In genomic region chr4:46650086-46650753, GRCm38 (mm10) we compare ENCODE assay signal across 8 mouse cellular contexts. TPM values are rescaled to one million over a fixed set of nuclear protein-coding genes. Genes with fewer than 3 reads are reported as not detected.
DNase-seq lines count a peak whose midpoint lies in the region; ATAC-seq and TF ChIP-seq lines count a peak whose summit lies in the region.

TSS of gene Tbc1d2 (minus strand) at chr4:46650209.

- no peaks in the 10 kb centered on the region for H3K36me3 ChIP-seq in heart, embryonic 12.5 days
- H3K36me3 ChIP-seq in kidney, embryonic 16.5 days (ENCODE audit: insufficient read depth, low read length): no peaks in the 10 kb centered on the region
- no peaks in the 10 kb centered on the region for H3K36me3 ChIP-seq in liver, adult 2 months (ENCODE audit: control insufficient read depth, insufficient read depth, low read length)

- H3K9ac ChIP-seq in heart, embryonic 12.5 days: peak within 1 kb of the TSS; percentile 71
- peak within 1 kb of the TSS; percentile 88 for H3K9ac ChIP-seq in kidney, embryonic 16.5 days (replicated peaks; ENCODE audit: low read length)
- peak within 1 kb of the TSS; percentile 80 for H3K9ac ChIP-seq in liver, adult 2 months (ENCODE audit: low read depth, low read length)

- peak within 1 kb of the TSS; percentile 89 for H3K4me2 ChIP-seq in heart, embryonic 12.5 days
- H3K4me2 ChIP-seq in kidney, embryonic 16.5 days (replicated peaks; ENCODE audit: low read depth, low read length): peak within 1 kb of the TSS; percentile 95

- H3K27ac ChIP-seq in heart, embryonic 12.5 days (ENCODE audit: poor library complexity, severe bottlenecking): peak within 1 kb of the TSS; percentile 56; the same call in 1 of the 2 replicates
- peak within 1 kb of the TSS; percentile 94 for H3K27ac ChIP-seq in kidney, embryonic 16.5 days (ENCODE audit: low read length)
- peak within 1 kb of the TSS; percentile 83 for H3K27ac ChIP-seq in liver, adult 2 months (replicated peaks; ENCODE audit: insufficient read depth, low read depth, low read length)

- H3K9me3 ChIP-seq in heart, embryonic 12.5 days (replicated peaks): no peaks in the 10 kb centered on the region
- no peaks in the 10 kb centered on the region for H3K9me3 ChIP-seq in kidney, embryonic 16.5 days (ENCODE audit: low read length)

- ATAC-seq in heart, embryonic 12.5 days (ENCODE audit: insufficient number of reproducible peaks, low FRiP score): peak; percentile 94
- ATAC-seq in kidney, embryonic 16.5 days (ENCODE audit: low FRiP score, low TSS enrichment): peak; percentile 97
- ATAC-seq in monocyte, adult 5-6 weeks (replicated peaks; ENCODE audit: insufficient number of reproducible peaks, low FRiP score, low TSS enrichment, poor library complexity, severe bottlenecking): peak; percentile 95

- no peaks in the 10 kb centered on the region for H3K79me2 ChIP-seq in liver, adult 2 months (ENCODE audit: control insufficient read depth, insufficient read depth, low read length)

- DNase-seq in CD4-positive helper T cell, adult 2 months (ENCODE audit: low read depth, low spot score): peak; percentile 96
- peak; percentile 77 for DNase-seq in c-Kit-negative CD71-positive TER-119-positive erythroid progenitor cells, embryonic 14.5 days (ENCODE audit: low read depth, low spot score)
- peak; percentile 51 for DNase-seq in fat pad, adult 2 months (ENCODE audit: extremely low read depth, low read depth, low spot score)
- peak; percentile 80 for DNase-seq in liver, adult 2 months (ENCODE audit: extremely low read depth, low read depth, low spot score)
- peak; percentile 92 for DNase-seq in spleen, postnatal 36 days (ENCODE audit: low spot score in 2 of 2)

- peak; percentile 42; the same call in 1 of the 2 replicates for TF ChIP-seq POLR2A in liver, adult 2 months (IDR thresholded peaks at IDR 0.05; ENCODE audit: extremely low read depth, insufficient read depth, low read length)

- peaks cover 58% of the 10 kb centered on the region for H3K27me3 ChIP-seq in heart, embryonic 12.5 days (replicated peaks)
- H3K27me3 ChIP-seq in kidney, embryonic 16.5 days (ENCODE audit: insufficient read depth, low read length): peaks cover 24% of the 10 kb centered on the region
- H3K27me3 ChIP-seq in liver, adult 2 months (ENCODE audit: control insufficient read depth, insufficient read depth, low read length): no peaks in the 10 kb centered on the region

- peaks cover 5% of the 10 kb centered on the region for H3K4me1 ChIP-seq in heart, embryonic 12.5 days (replicated peaks)
- H3K4me1 ChIP-seq in kidney, embryonic 16.5 days (ENCODE audit: insufficient read depth, low read length): peaks cover 7% of the 10 kb centered on the region; the same call in 1 of the 2 replicates
- H3K4me1 ChIP-seq in liver, adult 2 months (ENCODE audit: control insufficient read depth, insufficient read depth, low read length): peaks cover 4% of the 10 kb centered on the region; the same call in 1 of the 2 replicates

- peak within 1 kb of the TSS; percentile 73 for H3K4me3 ChIP-seq in heart, embryonic 12.5 days
- H3K4me3 ChIP-seq in kidney, embryonic 16.5 days (ENCODE audit: low read length): peak within 1 kb of the TSS; percentile 77
- H3K4me3 ChIP-seq in liver, adult 2 months (ENCODE audit: insufficient read depth, low read depth, low read length): peak within 1 kb of the TSS; percentile 87

- WGBS in heart, embryonic 12.5 days: under 1% methylated on average over 69 of the region's 69 CpGs
- under 1% methylated on average over 69 of the region's 69 CpGs for WGBS in kidney, embryonic 16.5 days
- WGBS in liver, adult 2 months: under 1% methylated on average over 69 of the region's 69 CpGs

- peak; percentile 53 for TF ChIP-seq CTCF in liver, adult 2 months (IDR thresholded peaks at IDR 0.05; ENCODE audit: low read depth, low read length)

RNA-seq across cellular contexts. Expression of gene Tbc1d2, which starts in this region (rescaled TPM):
- polyA plus RNA-seq in heart, embryonic 12.5 days (2016; fragmentation: Nextera tagmentation; extraction: Ambion mirVana): 0.42 and 0.51 TPM in 2 replicates
- polyA plus RNA-seq in kidney, embryonic 16.5 days (2015; fragmentation: Nextera tagmentation; extraction: Ambion mirVana): 3.4 and 3.7 TPM in 2 replicates
- total RNA-seq in liver, adult 2 months (2014; rRNA removed): 0.40 and 0.55 TPM in 2 replicates
- 0.94 and 1.3 TPM in 2 replicates for polyA plus RNA-seq in liver, adult 2 months (2012; rRNA removed)
- 0.75 to 1.4 TPM (median 0.87 TPM) in 3 replicates for total RNA-seq in monocyte, adult 5-6 weeks (2017)

Comparison
In these comparisons a context has a peak if more than half of its experiments do, and no peak if none do; other contexts are left out.
1. Peak in every context shown above with its lines: DNase-seq, ATAC-seq, H3K4me3 ChIP-seq and H3K27ac ChIP-seq.
2. Peak in ATAC-seq, H3K4me3 ChIP-seq, H3K27ac ChIP-seq, H3K9ac ChIP-seq and H3K4me2 ChIP-seq in heart, embryonic 12.5 days; RNA of the gene not detected or under 1 TPM.